Mouse (Mus musculus) frontal cortex, postnatal 10 days (tissue): ENCODE measurements around the gene Hoxb8.

Experiments used
- DNase-seq, 2 experiments: peaks; one replicate each; pipeline ENCODE4 v3.0.0; 2022; ENCODE audit warnings: low spot score in 2 of 2, mixed read lengths in 1 of 2

Gene Hoxb8

GRCm38 (mm10) chr11:96268031-96268745 lies 13.5 kb upstream of the Hoxb8 start:
- no peak for DNase-seq

- DNase-seq: no peak
These were observed 11.8 kb upstream of the Hoxb8 start for GRCm38 (mm10) chr11:96269869-96270268.

- no peak for DNase-seq
These were observed 10.6 kb upstream of the Hoxb8 start, which contains the start of gene Hoxb9 for GRCm38 (mm10) chr11:96270996-96271540. Hoxb9 (plus strand) TSS chr11:96271457.

- DNase-seq: no peak
These were observed 10.1 kb upstream of the Hoxb8 start for GRCm38 (mm10) chr11:96271541-96272011.

- DNase-seq: no peak
These were observed 9.4 kb upstream of the Hoxb8 start for GRCm38 (mm10) chr11:96272024-96272921.

GRCm38 (mm10) chr11:96274428-96274827 lies 7.3 kb upstream of the Hoxb8 start:
- no peak for DNase-seq

- no peak for DNase-seq
These were observed 5.8 kb upstream of the Hoxb8 start for GRCm38 (mm10) chr11:96275896-96276295.

- DNase-seq: no peak
These were observed 4.3 kb upstream of the Hoxb8 start for GRCm38 (mm10) chr11:96277151-96278044.

- no peak for DNase-seq
These were observed 3.4 kb upstream of the Hoxb8 start for GRCm38 (mm10) chr11:96278324-96278723.

GRCm38 (mm10) chr11:96278773-96279172 lies 2.9 kb upstream of the Hoxb8 start:
- peak; percentile 33 to 78 for DNase-seq

- no peak for DNase-seq
These were observed 2.1 kb upstream of the Hoxb8 start for GRCm38 (mm10) chr11:96279421-96280233.

GRCm38 (mm10) chr11:96280399-96281378 lies 1.0 kb upstream of the Hoxb8 start:
- DNase-seq: no peak

GRCm38 (mm10) chr11:96281396-96281795 lies 309 bp upstream of the Hoxb8 start:
- no peak for DNase-seq

- no peak for DNase-seq
These were observed 1.2 kb downstream of the Hoxb8 start for GRCm38 (mm10) chr11:96282795-96283430.

GRCm38 (mm10) chr11:96284041-96284749 lies 2.5 kb downstream of the Hoxb8 start:
- no peak for DNase-seq

GRCm38 (mm10) chr11:96284774-96285734 lies 3.3 kb downstream of the Hoxb8 start:
- DNase-seq: no peak
